Mouse (Mus musculus): ENCODE measurements around the gene Slk. TPM values are rescaled to one million over a fixed set of nuclear protein-coding genes. Genes with fewer than 3 reads are reported as not detected.

The Slk gene
- polyA plus RNA-seq, 1 experiment from 2014 or later = 42.0 TPM

GRCm38 (mm10) chr19:47652255-47652654, 72.8 kb downstream of the Slk start:
- H3K36me3 ChIP-seq (ENCODE audit: inconsistent target) = no peaks in the 10 kb centered on the region
- WGBS (ENCODE audit: missing documents) = 89% methylated on average over 7 of the region's 8 CpGs
- H3K79me2 ChIP-seq (ENCODE audit: inconsistent target) = no peaks in the 10 kb centered on the region

GRCm38 (mm10) chr19:47653173-47653572, 73.7 kb downstream of the Slk start:
- Histone ChIP-seq H3K36me3 (ENCODE audit: inconsistent target) (no peaks in the 10 kb centered on the region), H3K27ac (no peak overlapping the region), H3K4me3 (ENCODE audit: inconsistent target) (no peak overlapping the region), H3K79me2 (ENCODE audit: inconsistent target) (no peaks in the 10 kb centered on the region)
- WGBS (ENCODE audit: missing documents) = 89% methylated on average over 8 of the region's 8 CpGs

More at GRCm38 (mm10) chr19:47652255-47652654, 72.8 kb downstream of the Slk start:
- no peak overlapping the region for H3K27ac ChIP-seq
- no peak overlapping the region for H3K4me3 ChIP-seq (ENCODE audit: inconsistent target)

- H3K27ac ChIP-seq = no peak overlapping the region
- no peaks in the 10 kb centered on the region for H3K79me2 ChIP-seq (ENCODE audit: inconsistent target)
- 83% methylated on average over 11 of the region's 11 CpGs for WGBS (ENCODE audit: missing documents)
- no peaks in the 10 kb centered on the region for H3K36me3 ChIP-seq (ENCODE audit: inconsistent target)
- H3K4me3 ChIP-seq (ENCODE audit: inconsistent target) = no peak overlapping the region
Measured at GRCm38 (mm10) chr19:47654896-47655295, 75.4 kb downstream of the Slk start.

- no peak overlapping the region for H3K27ac ChIP-seq
- no peaks in the 10 kb centered on the region for H3K79me2 ChIP-seq (ENCODE audit: inconsistent target)
- no peaks in the 10 kb centered on the region for H3K36me3 ChIP-seq (ENCODE audit: inconsistent target)
- H3K4me3 ChIP-seq (ENCODE audit: inconsistent target) = no peak overlapping the region
- 25% methylated on average over 5 of the region's 5 CpGs for WGBS (ENCODE audit: missing documents)
Measured at GRCm38 (mm10) chr19:47658914-47659535, 79.5 kb downstream of the Slk start.

GRCm38 (mm10) chr19:47659765-47660408, 80.4 kb downstream of the Slk start:
- Histone ChIP-seq H3K79me2 (ENCODE audit: inconsistent target) (no peaks in the 10 kb centered on the region), H3K4me3 (ENCODE audit: inconsistent target) (no peak overlapping the region), H3K36me3 (ENCODE audit: inconsistent target) (no peaks in the 10 kb centered on the region), H3K27ac (no peak overlapping the region)
- 94% methylated on average over 9 of the region's 9 CpGs for WGBS (ENCODE audit: missing documents)

- Histone ChIP-seq H3K36me3 (ENCODE audit: inconsistent target) (no peaks in the 10 kb centered on the region), H3K4me3 (ENCODE audit: inconsistent target) (no peak overlapping the region), H3K27ac (no peak overlapping the region), H3K79me2 (ENCODE audit: inconsistent target) (no peaks in the 10 kb centered on the region)
- WGBS (ENCODE audit: missing documents) = 74% methylated on average over 8 of the region's 8 CpGs
Measured at GRCm38 (mm10) chr19:47667601-47668000, 88.1 kb downstream of the Slk start.

GRCm38 (mm10) chr19:47668399-47668798, 88.9 kb downstream of the Slk start:
- Histone ChIP-seq H3K27ac (no peak overlapping the region), H3K36me3 (ENCODE audit: inconsistent target) (no peaks in the 10 kb centered on the region), H3K4me3 (ENCODE audit: inconsistent target) (no peak overlapping the region), H3K79me2 (ENCODE audit: inconsistent target) (no peaks in the 10 kb centered on the region)
- 91% methylated on average over 9 of the region's 9 CpGs for WGBS (ENCODE audit: missing documents)

- H3K27ac ChIP-seq = no peak overlapping the region
- H3K36me3 ChIP-seq (ENCODE audit: inconsistent target) = no peaks in the 10 kb centered on the region
- 60% methylated on average over 8 of the region's 8 CpGs for WGBS (ENCODE audit: missing documents)
- H3K79me2 ChIP-seq (ENCODE audit: inconsistent target) = no peaks in the 10 kb centered on the region
- H3K4me3 ChIP-seq (ENCODE audit: inconsistent target) = no peak overlapping the region
Measured at GRCm38 (mm10) chr19:47674419-47674818, 94.9 kb downstream of the Slk start.

GRCm38 (mm10) chr19:47678675-47679074, 99.2 kb downstream of the Slk start:
- no peaks in the 10 kb centered on the region for H3K36me3 ChIP-seq (ENCODE audit: inconsistent target)
- H3K27ac ChIP-seq = no peak overlapping the region
- H3K4me3 ChIP-seq (ENCODE audit: inconsistent target) = no peak overlapping the region
- no peaks in the 10 kb centered on the region for H3K79me2 ChIP-seq (ENCODE audit: inconsistent target)
- 92% methylated on average over 12 of the region's 12 CpGs for WGBS (ENCODE audit: missing documents)

GRCm38 (mm10) chr19:47689592-47689991, 110.1 kb downstream of the Slk start:
- Histone ChIP-seq H3K4me3 (ENCODE audit: inconsistent target) (no peak overlapping the region), H3K27ac (no peak overlapping the region)

GRCm38 (mm10) chr19:47691994-47692393, 112.5 kb downstream of the Slk start, which contains the start of gene Col17a1:
TSS of gene Col17a1 (minus strand) at chr19:47692094.
- 58% methylated on average over 6 of the region's 6 CpGs for WGBS (ENCODE audit: missing documents)
- Histone ChIP-seq H3K36me3 (ENCODE audit: inconsistent target) (no peaks in the 10 kb centered on the region), H3K27ac (no peak within 1 kb of the TSS), H3K79me2 (ENCODE audit: inconsistent target) (no peaks in the 10 kb centered on the region), H3K4me3 (ENCODE audit: inconsistent target) (no peak within 1 kb of the TSS)

More at GRCm38 (mm10) chr19:47689592-47689991, 110.1 kb downstream of the Slk start:
- no peaks in the 10 kb centered on the region for H3K36me3 ChIP-seq (ENCODE audit: inconsistent target)
- H3K79me2 ChIP-seq (ENCODE audit: inconsistent target) = no peaks in the 10 kb centered on the region
- 40% methylated on average over 7 of the region's 7 CpGs for WGBS (ENCODE audit: missing documents)

Other genes with a start within 250 kb of the Slk start
- 7.9 to 13.4 TPM (median 8.0 TPM) in 3 replicates for gene Sh3pxd2a, start 115.3 kb upstream of the Slk start, polyA plus RNA-seq (2018)
- gene Stn1, start 42.2 kb upstream of the Slk start, polyA plus RNA-seq (2018) = 11.7 to 18.7 TPM (median 18.2 TPM) in 3 replicates
- gene Col17a1, start 112.4 kb downstream of the Slk start, polyA plus RNA-seq (2018) = not detected in 3 replicates
- 64.4 to 160 TPM (median 82.0 TPM) in 3 replicates for gene Sfr1, start 152.0 kb downstream of the Slk start, polyA plus RNA-seq (2018)

Data from macrophage (primary cell).